Mouse (Mus musculus) MEL-GATA-1-ER (cell line): ENCODE results near the gene Actg2.
A peak's percentile ranks its signal among the peaks of the same experiment; 100 is the strongest.
"Not testable (repeated sequence)": the region's sequence is repeated elsewhere in the genome, so short reads cannot be mapped to it uniquely, and the experiment has no call there.

Source experiments
- DNase-seq: peaks from one replicate; pipeline ENCODE4 v3.0.0-alpha.2; 2012; ENCODE audit warnings: low read depth; ENCODE audit errors: extremely low read depth

The Actg2 gene

DNA sequence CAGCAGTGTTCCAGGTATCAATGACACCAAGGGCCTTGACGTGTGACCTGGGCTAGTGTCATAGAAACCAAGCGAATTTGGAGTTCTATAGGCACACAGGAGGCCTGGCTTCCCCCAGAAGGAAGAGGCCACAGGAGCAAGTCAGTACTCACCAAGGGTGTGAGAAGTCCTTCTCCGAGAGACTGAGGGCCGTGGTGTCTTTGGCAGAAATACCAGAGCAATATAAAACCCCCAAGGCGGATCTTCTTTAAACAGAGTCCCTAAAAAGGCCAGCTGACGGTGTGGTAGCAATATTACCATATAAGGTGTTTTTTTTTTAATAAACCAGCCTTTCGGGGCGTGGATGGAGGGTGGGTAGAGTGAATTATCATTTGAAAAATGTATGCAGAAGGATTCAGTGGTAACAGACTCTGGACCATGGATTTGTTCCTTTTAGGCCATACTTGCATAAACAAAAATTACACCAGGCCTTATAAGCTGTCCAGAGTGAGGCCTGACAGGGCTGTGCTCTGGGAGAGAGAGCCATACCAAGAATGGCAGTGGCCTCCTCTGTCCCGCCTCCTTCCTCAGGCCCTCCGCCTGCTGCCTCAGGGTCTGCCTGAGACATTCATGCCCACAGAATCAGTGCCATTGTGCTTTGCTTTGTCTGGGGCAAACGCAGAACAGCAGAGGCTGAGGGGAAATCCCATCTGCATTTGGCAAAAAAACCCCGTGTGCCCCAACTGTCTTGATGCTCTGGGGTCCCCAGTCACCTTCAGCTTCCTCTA lies at the start of gene Actg2:
Actg2 (minus strand) TSS at position 238 of the 767 bp plus-strand sequence.
- no peak for DNase-seq

DNA sequence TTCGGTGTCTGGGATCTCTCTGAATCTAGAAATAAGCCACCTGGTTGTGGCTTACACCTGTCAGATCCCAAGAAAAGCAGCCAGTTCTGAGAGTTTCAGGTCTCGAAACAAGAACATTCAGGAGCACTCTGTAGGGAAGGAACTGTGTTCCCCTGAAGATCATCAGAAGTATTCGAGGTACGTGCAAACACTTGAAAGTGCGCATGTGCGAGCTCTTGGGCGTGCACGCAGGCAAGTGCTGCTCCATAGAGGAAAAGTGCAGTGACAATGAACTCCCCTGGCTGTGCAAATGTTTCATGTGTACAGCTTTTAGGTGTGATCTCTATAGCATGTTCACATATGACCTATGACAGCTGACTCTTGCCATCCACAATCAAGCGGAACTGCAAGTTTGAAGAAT lies 49.3 kb upstream of the Actg2 start:
- DNase-seq, result not testable (repeated sequence)

DNA sequence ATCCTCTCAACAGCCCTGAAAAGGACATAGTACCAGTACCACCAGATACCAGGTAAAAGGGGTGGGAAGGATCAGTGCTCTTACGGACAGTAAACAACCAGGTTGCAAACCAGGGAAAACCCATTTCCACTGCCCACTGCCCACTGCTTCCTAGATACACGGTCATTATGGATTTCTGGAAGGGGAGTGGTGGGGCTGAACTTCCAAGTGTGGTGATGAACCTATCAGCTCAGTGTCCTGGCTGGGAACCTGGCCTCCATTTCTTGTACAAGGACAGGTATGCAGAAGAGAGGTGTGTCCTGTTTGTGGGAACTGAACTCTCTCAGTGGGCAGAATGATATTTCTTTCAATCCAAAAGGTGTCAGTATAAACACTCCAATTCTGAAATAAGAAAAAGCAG lies 47.5 kb upstream of the Actg2 start:
- no peak for DNase-seq

- DNase-seq, result peak; percentile 30
Measured at GRCm38 (mm10) chr6:83582938-83583270, 46.8 kb upstream of the Actg2 start.

DNA sequence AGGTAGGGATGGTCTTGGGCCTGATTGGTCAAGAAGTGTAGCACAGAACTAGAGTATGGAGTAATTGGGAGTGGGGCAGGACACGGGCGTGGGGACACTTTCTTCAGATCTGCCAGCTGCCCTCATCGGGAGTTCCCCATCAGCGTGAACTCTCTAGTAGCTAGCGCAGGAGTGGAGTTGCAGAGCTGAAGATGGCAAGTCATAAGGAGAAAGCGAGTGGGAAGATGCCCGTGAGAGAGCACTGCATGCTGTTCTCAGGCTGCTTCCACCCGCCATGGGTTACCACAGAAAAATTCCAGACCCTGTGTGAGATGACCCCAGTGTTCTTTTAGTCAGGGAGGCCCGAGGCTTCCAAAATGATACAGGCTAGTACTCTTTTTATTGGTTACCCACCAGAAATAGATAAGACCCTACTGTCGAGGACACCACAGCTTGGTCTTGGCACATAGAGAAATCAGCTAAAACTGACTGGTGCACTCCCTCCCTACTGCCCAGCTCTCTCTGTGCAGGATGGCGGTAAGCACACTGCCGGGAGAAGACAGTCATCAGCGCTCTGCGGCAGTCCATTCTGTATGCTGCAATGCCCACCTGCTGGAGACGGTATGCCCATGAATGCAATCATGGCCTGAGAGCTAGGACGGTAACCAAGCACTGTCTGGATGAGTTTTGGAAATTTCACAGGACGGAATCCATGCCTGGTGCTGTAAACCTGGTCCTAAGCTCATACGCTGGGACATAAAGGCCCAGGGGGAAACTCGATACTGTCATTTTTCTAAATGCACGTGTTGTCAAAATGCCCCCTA lies 46.3 kb upstream of the Actg2 start:
- no peak for DNase-seq

DNA sequence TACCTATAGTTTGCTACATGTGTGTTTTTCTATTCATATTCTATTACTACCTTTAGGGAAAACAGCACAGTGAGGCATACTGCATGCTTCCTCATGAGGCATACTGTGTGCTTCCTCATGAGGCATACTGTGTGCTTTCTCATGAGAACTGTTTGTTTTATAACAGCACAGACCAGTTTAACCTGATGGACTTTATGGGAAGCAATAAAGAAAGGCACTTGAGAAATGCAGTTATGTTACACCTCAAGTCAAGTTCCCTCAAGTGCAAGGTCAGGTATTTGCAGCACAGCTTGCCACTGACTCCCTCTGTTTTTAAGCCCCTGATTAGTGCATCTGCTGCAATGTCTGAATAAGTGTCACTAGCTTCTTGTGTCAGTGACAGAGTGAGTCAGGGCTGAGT lies 41.5 kb upstream of the Actg2 start:
- DNase-seq, result no peak

DNA sequence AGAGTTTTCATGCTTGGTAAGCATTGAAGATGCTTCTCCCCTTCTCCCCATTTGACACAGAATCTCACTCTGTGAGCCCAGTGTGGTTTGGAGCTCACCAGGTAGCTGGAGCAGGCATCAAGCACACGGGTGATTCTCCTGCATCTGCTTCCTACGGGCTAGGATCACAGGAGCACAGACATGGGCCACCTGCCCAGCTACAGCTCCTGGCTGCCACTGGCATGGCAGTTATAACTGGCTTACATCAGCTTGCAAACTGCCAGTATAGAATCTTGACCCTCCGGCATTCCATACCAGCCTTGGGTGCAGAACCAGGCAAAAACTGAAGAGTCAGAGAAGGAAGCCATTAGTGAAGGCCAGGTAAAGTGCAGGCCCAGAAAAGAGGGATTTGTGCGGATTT lies 39.5 kb upstream of the Actg2 start:
- no peak for DNase-seq

- DNase-seq, result peak; percentile 13
Measured at GRCm38 (mm10) chr6:83572671-83573070, 36.6 kb upstream of the Actg2 start, which contains the start of gene Stambp. Gene Stambp (minus strand): TSS chr6:83572729.

- peak; percentile 93 for DNase-seq
Measured at GRCm38 (mm10) chr6:83571840-83572667, 36.0 kb upstream of the Actg2 start.

GRCm38 (mm10) chr6:83568901-83569862 lies 33.1 kb upstream of the Actg2 start:
- DNase-seq, result no peak

DNA sequence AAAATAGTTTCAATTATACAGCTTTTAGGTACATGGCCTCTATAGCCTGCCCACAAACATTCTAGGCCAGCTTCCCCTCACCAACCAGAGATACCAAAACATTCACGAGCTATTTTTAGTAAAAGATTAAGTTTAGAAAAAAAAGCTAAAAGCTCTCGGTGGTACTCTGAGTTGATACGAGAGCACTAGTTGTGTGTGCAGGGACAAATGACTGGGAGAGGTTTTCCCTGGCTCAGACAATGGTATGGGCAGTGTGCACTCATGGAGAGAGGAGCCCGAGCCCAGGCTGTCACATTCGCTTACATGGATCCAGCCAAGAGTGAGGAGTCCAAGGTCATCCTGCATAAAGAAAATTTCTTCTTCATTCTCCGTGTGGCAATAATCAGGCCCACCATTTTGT lies 19.9 kb upstream of the Actg2 start:
- no peak for DNase-seq

- no peak for DNase-seq
Measured at GRCm38 (mm10) chr6:83548346-83548745, 12.3 kb upstream of the Actg2 start.

GRCm38 (mm10) chr6:83545778-83546177 lies 9.7 kb upstream of the Actg2 start:
- DNase-seq, result no peak

- DNase-seq, result no peak
Measured at GRCm38 (mm10) chr6:83541756-83542456, 5.8 kb upstream of the Actg2 start.

DNA sequence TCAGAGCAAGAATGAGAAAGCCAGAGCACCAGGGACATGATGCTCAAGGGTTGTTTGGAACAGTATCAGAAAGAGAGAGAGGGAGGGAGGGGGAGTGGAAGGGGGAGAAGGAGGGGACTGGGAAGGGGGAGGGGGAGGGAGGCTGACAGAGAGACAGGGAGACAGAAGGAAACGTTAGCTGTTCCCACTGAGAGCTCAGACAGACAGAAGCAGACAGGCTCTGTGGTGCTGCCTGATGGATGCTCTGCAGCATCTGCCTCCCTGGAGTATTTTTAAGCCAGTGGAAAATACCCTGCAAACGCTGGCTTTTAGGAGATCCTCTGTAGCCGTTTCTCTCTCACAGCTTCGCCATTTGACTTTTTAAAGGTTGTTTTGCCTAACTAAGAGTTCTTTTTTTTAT lies 4.0 kb upstream of the Actg2 start:
- no peak for DNase-seq

- DNase-seq, result no peak
Measured at GRCm38 (mm10) chr6:83536795-83537059, 662 bp upstream of the Actg2 start.

DNA sequence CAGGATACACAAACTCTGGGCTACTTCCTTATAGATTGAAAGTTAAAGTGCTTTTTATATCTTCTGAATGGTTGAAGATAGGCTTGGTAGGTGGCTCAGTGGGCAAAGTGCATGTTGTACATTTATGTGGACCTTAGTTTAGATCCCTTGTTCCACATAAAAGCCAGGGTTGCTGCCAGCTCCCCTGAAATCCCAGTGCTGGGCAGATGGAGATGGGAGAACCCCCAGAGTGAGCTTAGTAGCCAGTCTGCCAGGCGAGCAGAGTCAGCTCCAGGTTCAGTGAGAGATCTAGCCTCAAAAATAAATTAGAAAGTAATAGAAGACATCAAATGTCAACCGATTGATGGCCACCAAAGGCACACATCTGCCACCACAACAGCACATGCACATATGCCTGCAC lies 3.5 kb downstream of the Actg2 start:
- DNase-seq, result no peak

DNA sequence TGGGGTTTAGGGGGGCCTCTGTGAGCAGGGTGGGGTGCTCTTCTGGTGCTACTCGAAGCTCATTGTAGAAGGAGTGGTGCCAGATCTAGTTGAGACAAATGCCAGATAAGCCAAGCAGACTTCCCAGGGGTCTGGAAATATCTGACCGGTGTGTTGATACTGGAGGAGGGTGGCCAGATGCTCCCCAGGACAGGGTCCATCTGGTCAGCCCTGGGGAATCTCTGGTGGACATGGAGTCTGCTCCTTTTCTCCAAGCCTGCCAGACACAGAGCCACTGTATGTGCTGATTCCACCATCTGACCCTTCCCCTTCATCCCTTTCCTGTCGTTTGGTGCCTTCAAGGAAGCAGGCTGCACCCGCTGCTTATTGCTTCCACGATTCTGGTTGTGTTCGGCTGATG lies 12.9 kb downstream of the Actg2 start:
- DNase-seq, result no peak

GRCm38 (mm10) chr6:83521784-83522183 lies 14.3 kb downstream of the Actg2 start:
- no peak for DNase-seq

- no peak for DNase-seq
Measured at GRCm38 (mm10) chr6:83518637-83519036, 17.4 kb downstream of the Actg2 start.
